Mouse (Mus musculus) myocyte (in vitro differentiated cells): Measurements from ENCODE around the gene Rhpn2. TPM values are rescaled to one million over a fixed set of nuclear protein-coding genes. Genes with fewer than 3 reads are reported as not detected.
A peak's percentile ranks its signal among the peaks of the same experiment; 100 is the strongest.

ENCODE experiments used
- H3K27me3 ChIP-seq: one replicate; pipeline ENCODE4 v1.6.1; 2011; ENCODE audit not compliant: control insufficient read depth, insufficient read depth, insufficient read length
- H3K36me3 ChIP-seq: one replicate; pipeline ENCODE4 v1.6.1; 2011; ENCODE audit not compliant: control insufficient read depth, insufficient read depth
- H3K4me2 ChIP-seq: one replicate; pipeline ENCODE4 v1.6.1; 2011; ENCODE audit warnings: low read depth, control low read depth
- H3K4me3 ChIP-seq: one replicate; pipeline ENCODE4 v1.5.1; 2011; ENCODE audit warnings: mild to moderate bottlenecking, control low read depth, moderate library complexity
- H3K79me2 ChIP-seq: one replicate; pipeline ENCODE4 v1.6.1; 2011; ENCODE audit not compliant: control insufficient read depth, insufficient read depth
- H3ac ChIP-seq: one replicate; pipeline ENCODE4 v1.6.1; 2011; ENCODE audit not compliant: control insufficient read depth, insufficient read length
- CEBPB ChIP-seq: IDR thresholded peaks from 2 replicates; pipeline ENCODE4 v1.6.1; 2011; ENCODE audit warnings: mild to moderate bottlenecking, moderate library complexity; ENCODE audit not compliant: poor library complexity, insufficient read depth, severe bottlenecking
- E2F4 ChIP-seq: IDR thresholded peaks from one replicate; pipeline ENCODE4 v1.6.1; 2011; ENCODE audit warnings: mild to moderate bottlenecking, control low read depth, moderate library complexity; ENCODE audit not compliant: insufficient read depth
- MAX ChIP-seq: IDR thresholded peaks from one replicate; pipeline ENCODE4 v1.6.1; 2011; ENCODE audit warnings: low read depth, mild to moderate bottlenecking, control low read depth
- MYOD1 ChIP-seq, 3 experiments: IDR thresholded peaks; one replicate each; pipeline ENCODE4 v1.6.1; 2011; ENCODE audit warnings: control low read depth in 2 of 3, low read depth in 2 of 3, mild to moderate bottlenecking in 2 of 3, moderate library complexity in 1 of 3; ENCODE audit not compliant: insufficient read length in 2 of 3, control insufficient read depth in 1 of 3
- MYOG ChIP-seq, 3 experiments: IDR thresholded peaks; one replicate each; pipeline ENCODE4 v1.6.1; 2011; ENCODE audit warnings: control low read depth in 2 of 3, low read depth in 2 of 3, mild to moderate bottlenecking in 2 of 3; ENCODE audit not compliant: insufficient read length in 2 of 3, control insufficient read depth in 1 of 3, insufficient read depth in 1 of 3
- POLR2A ChIP-seq: IDR thresholded peaks from one replicate; pipeline ENCODE4 v1.6.1; 2011; ENCODE audit warnings: low read depth, mild to moderate bottlenecking, control low read depth, moderate library complexity; ENCODE audit not compliant: insufficient read length
- POLR2AphosphoS2 ChIP-seq: IDR thresholded peaks from one replicate; pipeline ENCODE4 v1.6.1; 2011; ENCODE audit warnings: low read depth, control low read depth; ENCODE audit not compliant: insufficient read length
- REST ChIP-seq: IDR thresholded peaks from one replicate; pipeline ENCODE4 v1.6.1; 2011; ENCODE audit warnings: mild to moderate bottlenecking, control low read depth, moderate library complexity; ENCODE audit not compliant: insufficient read depth, insufficient read length
- SRF ChIP-seq: IDR thresholded peaks from one replicate; pipeline ENCODE4 v1.6.1; 2011; ENCODE audit warnings: low read depth; ENCODE audit not compliant: control insufficient read depth, insufficient read length
- TCF12 ChIP-seq: IDR thresholded peaks from one replicate; pipeline ENCODE4 v1.6.1; 2011; ENCODE audit warnings: mild to moderate bottlenecking, control low read depth; ENCODE audit not compliant: poor library complexity, insufficient read depth, severe bottlenecking
- TCF3 ChIP-seq: IDR thresholded peaks from one replicate; pipeline ENCODE4 v1.6.1; 2011; ENCODE audit warnings: low read depth, control low read depth; ENCODE audit not compliant: insufficient read length
- USF1 ChIP-seq: IDR thresholded peaks from one replicate; pipeline ENCODE4 v1.6.1; 2011; ENCODE audit warnings: low read depth, mild to moderate bottlenecking, control low read depth, moderate library complexity
- polyA plus RNA-seq: library from polyadenylated mRNA; unstranded; fragments of >200 nt; fragmentation: generic; extraction: Trizol; gene quantifications from one replicate; pipeline ENCODE4 v1.2.1, GENCODE M21; 2012; ENCODE audit warnings: missing spikeins

The Rhpn2 gene
- polyA plus RNA-seq, 1 experiment: 0.66 TPM

DNA sequence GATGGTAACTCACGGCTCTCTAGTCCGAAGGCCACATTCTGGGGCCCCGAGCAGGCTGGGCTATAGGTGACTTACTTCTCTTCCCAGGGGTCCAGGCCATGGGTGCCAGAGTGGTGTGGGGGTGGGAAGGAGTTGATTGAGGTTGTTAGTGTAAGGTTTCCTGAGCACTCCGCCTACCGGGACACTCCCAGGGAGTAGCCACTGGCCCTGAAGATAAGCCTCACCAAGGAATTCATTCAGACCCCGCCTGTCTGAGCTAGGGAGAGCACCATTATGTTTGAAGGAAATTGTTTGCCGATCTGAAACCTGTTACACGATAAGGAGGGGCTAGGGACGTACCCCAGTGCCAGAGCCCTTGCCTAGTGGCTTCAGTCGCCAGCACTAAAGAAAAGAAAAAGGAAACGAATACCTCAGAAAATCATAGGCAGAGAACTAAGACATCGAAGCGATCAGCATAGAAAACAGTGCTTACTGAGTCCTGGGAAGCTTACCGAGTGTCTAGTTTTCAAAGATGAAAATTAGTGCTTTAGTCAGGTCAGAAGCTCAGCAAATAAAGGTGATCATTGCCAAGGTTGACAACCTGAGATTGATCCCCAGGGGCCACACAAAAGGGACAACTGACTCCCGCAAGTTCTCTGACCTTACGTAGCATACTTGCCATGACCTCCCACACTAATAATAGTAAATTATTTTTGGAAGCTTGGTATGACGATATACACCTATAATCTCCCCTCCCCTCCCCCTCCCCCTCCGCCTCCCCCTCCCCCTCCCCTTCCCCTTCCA is 14.1 kb downstream of the Rhpn2 start:
- peak overlapping the region; percentile 38 for H3K4me2 ChIP-seq
- no peak overlapping the region for H3K4me3 ChIP-seq
- H3K27me3 ChIP-seq: no peaks in the 10 kb centered on the region
- no peak overlapping the region for H3ac ChIP-seq
- TF ChIP-seq MYOD1 (IDR thresholded peaks at IDR 0.05; ENCODE audit: control insufficient read depth in 1 of 3, insufficient read length in 2 of 3, low read depth in 2 of 3): no peak
- no peaks in the 10 kb centered on the region for H3K36me3 ChIP-seq
- H3K79me2 ChIP-seq: no peaks in the 10 kb centered on the region

DNA sequence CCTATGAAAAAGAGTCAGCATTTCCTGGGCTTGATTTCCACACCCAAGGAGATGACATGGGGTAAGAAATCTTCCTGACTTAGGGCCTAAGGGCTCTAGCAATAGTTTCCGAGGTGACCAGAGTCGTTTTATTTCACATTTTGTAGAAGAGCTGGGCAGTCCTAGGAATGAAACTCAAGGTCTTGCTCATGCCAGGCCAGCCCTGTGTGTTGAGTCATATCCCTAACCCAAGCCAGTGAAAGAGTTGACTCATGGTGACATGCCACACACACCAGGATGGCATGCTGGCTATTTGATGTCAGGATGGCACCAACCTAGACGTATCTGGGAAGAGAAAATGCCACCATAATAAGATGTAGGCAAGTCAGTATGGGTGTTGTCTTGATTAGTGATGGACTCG is 15.1 kb downstream of the Rhpn2 start:
- Histone ChIP-seq H3K27me3 (no peaks in the 10 kb centered on the region), H3K4me3 (no peak overlapping the region)
- TF ChIP-seq USF1 (no peak), E2F4 (no peak), SRF (no peak), MAX (no peak), MYOG (IDR thresholded peaks at IDR 0.05; ENCODE audit: control insufficient read depth in 1 of 3, insufficient read depth in 1 of 3, insufficient read length in 2 of 3, low read depth in 2 of 3) (no peak), POLR2A (no peak), TCF12 (no peak), CEBPB (no peak), REST (no peak), TCF3 (no peak), POLR2AphosphoS2 (no peak), MYOD1 (IDR thresholded peaks at IDR 0.05; ENCODE audit: control insufficient read depth in 1 of 3, insufficient read length in 2 of 3, low read depth in 2 of 3) (no peak)

DNA sequence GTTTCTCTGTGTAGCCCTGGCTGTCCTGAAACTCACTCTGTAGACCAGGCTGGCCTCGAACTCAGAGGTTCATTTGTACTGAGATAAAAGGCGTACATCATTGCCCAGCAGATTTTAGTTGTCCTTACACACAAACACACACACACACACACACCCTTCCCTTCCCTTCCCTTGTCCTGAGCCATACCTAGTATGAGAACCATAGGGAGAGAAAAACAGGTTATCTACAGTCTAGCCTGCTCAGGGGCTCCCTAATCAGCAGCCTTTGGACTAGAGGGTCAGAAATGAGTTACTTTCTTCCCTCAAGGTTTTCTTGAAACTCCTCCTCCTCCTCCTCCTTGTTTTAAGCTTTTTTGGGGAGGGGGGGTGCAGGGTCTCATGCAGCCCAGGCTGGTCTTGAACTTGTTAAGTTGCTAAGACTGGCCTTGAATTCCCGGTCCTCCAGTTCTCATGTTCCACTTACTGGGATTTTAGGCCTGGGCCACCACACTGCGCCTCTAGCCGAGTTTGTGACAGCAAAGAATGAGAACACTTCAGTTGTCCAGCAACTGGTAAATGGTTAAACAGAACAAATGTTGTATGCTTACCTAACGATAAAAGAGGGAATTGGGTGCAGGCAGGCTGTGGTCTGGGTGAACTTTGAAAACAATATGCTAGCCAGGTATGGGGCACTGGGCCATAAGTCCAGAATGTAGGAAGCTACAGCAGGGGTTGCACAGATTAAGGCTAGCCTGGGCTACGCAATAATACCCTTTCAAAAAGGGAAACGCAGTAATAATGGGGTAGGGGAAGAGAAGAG is 16.1 kb downstream of the Rhpn2 start:
- H3K79me2 ChIP-seq: no peaks in the 10 kb centered on the region
- TF ChIP-seq REST (no peak), MAX (no peak), SRF (no peak), TCF12 (no peak), E2F4 (no peak), TCF3 (no peak)
- H3ac ChIP-seq: no peak overlapping the region
- H3K36me3 ChIP-seq: no peaks in the 10 kb centered on the region
- H3K27me3 ChIP-seq: no peaks in the 10 kb centered on the region
- H3K4me3 ChIP-seq: no peak overlapping the region
- H3K4me2 ChIP-seq: no peak overlapping the region

More for the DNA sequence above, 15.1 kb downstream of the Rhpn2 start:
- Histone ChIP-seq H3K4me2 (peak overlapping the region; percentile 39), H3ac (no peak overlapping the region), H3K79me2 (no peaks in the 10 kb centered on the region), H3K36me3 (no peaks in the 10 kb centered on the region)

DNA sequence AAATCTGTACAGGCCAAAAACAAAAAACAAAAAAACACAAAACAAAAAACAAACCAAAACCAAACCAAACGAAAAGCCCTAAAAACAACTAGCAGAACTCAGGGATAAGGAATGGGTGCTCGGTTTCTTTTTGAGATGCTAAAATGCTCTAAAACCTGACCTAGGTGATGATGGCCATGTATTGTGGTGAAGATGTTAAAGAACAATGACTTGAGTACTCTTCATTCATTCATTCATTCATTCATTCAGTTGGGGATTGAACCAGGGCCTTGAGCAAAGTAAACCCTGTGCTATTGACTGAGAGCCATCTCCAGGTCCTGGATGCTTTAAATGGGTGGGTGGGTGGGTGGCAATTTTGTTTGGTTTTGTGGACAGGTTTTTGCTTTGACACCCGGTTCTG is 17.2 kb downstream of the Rhpn2 start:
- H3K79me2 ChIP-seq: no peaks in the 10 kb centered on the region
- H3K27me3 ChIP-seq: no peaks in the 10 kb centered on the region
- no peaks in the 10 kb centered on the region for H3K36me3 ChIP-seq
- H3K4me3 ChIP-seq: no peak overlapping the region
- TF ChIP-seq MYOG (IDR thresholded peaks at IDR 0.05; ENCODE audit: control insufficient read depth in 1 of 3, insufficient read depth in 1 of 3, insufficient read length in 2 of 3, low read depth in 2 of 3): no peak
- no peak for TF ChIP-seq POLR2A
- TF ChIP-seq POLR2AphosphoS2: no peak
- no peak for TF ChIP-seq TCF3
- no peak for TF ChIP-seq MAX
- TF ChIP-seq TCF12: no peak
- TF ChIP-seq MYOD1 (IDR thresholded peaks at IDR 0.05; ENCODE audit: control insufficient read depth in 1 of 3, insufficient read length in 2 of 3, low read depth in 2 of 3): no peak
- TF ChIP-seq REST: no peak
- TF ChIP-seq E2F4: no peak
- TF ChIP-seq CEBPB: no peak
- H3ac ChIP-seq: no peak overlapping the region
- H3K4me2 ChIP-seq: no peak overlapping the region

DNA sequence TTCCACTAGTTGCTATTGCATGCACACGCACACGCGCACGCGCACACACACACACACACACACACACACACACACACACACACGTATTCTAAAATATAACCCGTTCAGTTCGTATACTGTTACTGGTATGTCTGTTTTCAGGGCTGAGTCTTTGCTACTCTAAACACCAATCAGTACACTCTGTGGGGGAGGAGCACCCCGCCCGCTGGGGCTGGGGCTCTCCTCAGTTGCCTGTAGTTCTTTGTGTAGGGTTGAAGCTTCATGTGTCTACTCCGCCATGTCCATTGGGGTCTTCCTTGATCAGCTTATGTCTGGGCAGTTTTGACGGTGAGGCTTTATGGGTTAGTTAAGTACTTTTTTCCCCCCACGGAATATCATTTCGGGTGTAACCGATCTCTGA is 19.3 kb downstream of the Rhpn2 start:
- H3K4me2 ChIP-seq: no peak overlapping the region
- TF ChIP-seq TCF12 (no peak), E2F4 (no peak), USF1 (no peak), MYOD1 (IDR thresholded peaks at IDR 0.05; ENCODE audit: control insufficient read depth in 1 of 3, insufficient read length in 2 of 3, low read depth in 2 of 3) (no peak), TCF3 (no peak), CEBPB (no peak), SRF (no peak), MYOG (IDR thresholded peaks at IDR 0.05; ENCODE audit: control insufficient read depth in 1 of 3, insufficient read depth in 1 of 3, insufficient read length in 2 of 3, low read depth in 2 of 3) (no peak), POLR2A (no peak), MAX (no peak), REST (no peak)
- H3K27me3 ChIP-seq: no peaks in the 10 kb centered on the region
- no peak overlapping the region for H3ac ChIP-seq
- H3K4me3 ChIP-seq: no peak overlapping the region
- H3K79me2 ChIP-seq: no peaks in the 10 kb centered on the region
- H3K36me3 ChIP-seq: no peaks in the 10 kb centered on the region
